Mouse (Mus musculus) embryonic facial prominence, embryonic 12.5 days (tissue): ENCODE measurements around the gene Peli1. TPM values are rescaled to one million over a fixed set of nuclear protein-coding genes. Genes with fewer than 3 reads are reported as not detected.

Source experiments
- ATAC-seq: fragments of 200-750 bp; cut with Nextera tagmentation; 2 replicates; pipeline ENCODE4 v1.8.0; 2017; ENCODE audit not compliant: insufficient number of reproducible peaks, insufficient read depth, low FRiP score, low TSS enrichment
- H3K27ac ChIP-seq: fragments of 300-500 bp; sonication (generic); 2 replicates; pipeline ENCODE4 v1.5.1; 2016; ENCODE audit warnings: mild to moderate bottlenecking
- H3K27me3 ChIP-seq: fragments of 300-500 bp; sonication (generic); 2 replicates; pipeline ENCODE4 v1.6.1; 2016; ENCODE audit warnings: mild to moderate bottlenecking, moderate library complexity
- H3K36me3 ChIP-seq: fragments of 300-500 bp; sonication (generic); 2 replicates; pipeline ENCODE4 v1.6.1; 2016; ENCODE audit warnings: mild to moderate bottlenecking
- H3K4me1 ChIP-seq: fragments of 300-500 bp; sonication (generic); 2 replicates; pipeline ENCODE4 v1.6.1; 2016
- H3K4me2 ChIP-seq: fragments of 300-500 bp; sonication (generic); replicated peaks from 2 replicates; pipeline ENCODE4 v1.6.1; 2016; ENCODE audit warnings: mild to moderate bottlenecking, moderate library complexity
- H3K4me3 ChIP-seq: fragments of 300-500 bp; sonication (generic); 2 replicates; pipeline ENCODE4 v1.5.1; 2016; ENCODE audit warnings: mild to moderate bottlenecking
- H3K9ac ChIP-seq: fragments of 300-500 bp; sonication (generic); 2 replicates; pipeline ENCODE4 v1.6.1; 2016; ENCODE audit warnings: mild to moderate bottlenecking, moderate library complexity
- H3K9me3 ChIP-seq: fragments of 300-500 bp; sonication (generic); 2 replicates; pipeline ENCODE4 v1.6.1; 2016; ENCODE audit warnings: mild to moderate bottlenecking, moderate library complexity
- WGBS: fragments of 180-500 bp; shearing (Covaris S2); methylation state at CpG from one replicate; pipeline ENCODE4 v1.1.7; 2016; 5-methylcytosine and 5-hydroxymethylcytosine counted together
- polyA plus RNA-seq: library from polyadenylated mRNA; unstranded; fragments of >200 nt; fragmentation: Nextera tagmentation; extraction: Ambion mirVana; gene quantifications from 2 replicates; pipeline ENCODE4 v1.2.1, GENCODE M21; 2016

Gene Peli1
- polyA plus RNA-seq, 1 experiment from 2014 or later, result 65.5 TPM

DNA sequence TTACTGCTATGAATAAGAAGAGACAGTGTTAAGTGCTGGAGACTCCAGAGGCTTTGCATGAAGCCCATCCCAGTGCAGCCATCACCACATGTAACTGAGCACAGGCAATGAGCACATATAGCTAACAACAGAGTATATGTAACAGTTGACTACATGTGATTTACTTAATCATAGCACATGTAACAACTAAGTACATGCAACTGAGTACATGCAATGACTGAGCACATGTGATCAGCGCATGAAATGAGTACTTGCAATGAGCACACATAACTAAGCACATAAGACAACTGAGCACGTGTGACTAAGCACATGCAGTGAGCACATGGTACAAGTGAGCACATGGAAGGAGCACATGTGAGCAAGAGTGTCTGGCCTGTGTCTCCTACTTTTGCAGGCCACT, 29.0 kb upstream of the Peli1 start:
- ATAC-seq, result no peak
- H3K4me1 ChIP-seq, result no peaks in the 10 kb centered on the region
- 90% methylated on average over 2 of the region's 2 CpGs for WGBS
- H3K36me3 ChIP-seq, result no peaks in the 10 kb centered on the region
- H3K27ac ChIP-seq, result no peak overlapping the region
- no peaks in the 10 kb centered on the region for H3K9me3 ChIP-seq
- H3K4me2 ChIP-seq, result no peak overlapping the region
- H3K27me3 ChIP-seq, result no peaks in the 10 kb centered on the region
- H3K9ac ChIP-seq, result no peak overlapping the region
- H3K4me3 ChIP-seq, result no peak overlapping the region

- WGBS, result 84% methylated on average over 3 of the region's 3 CpGs
- Histone ChIP-seq H3K36me3 (no peaks in the 10 kb centered on the region), H3K27ac (no peak overlapping the region), H3K9ac (no peak overlapping the region), H3K4me3 (no peak overlapping the region), H3K27me3 (no peaks in the 10 kb centered on the region), H3K4me2 (no peak overlapping the region), H3K9me3 (no peaks in the 10 kb centered on the region), H3K4me1 (no peaks in the 10 kb centered on the region)
- ATAC-seq, result no peak
Measured at GRCm38 (mm10) chr11:21063271-21063670, 27.8 kb upstream of the Peli1 start.

DNA sequence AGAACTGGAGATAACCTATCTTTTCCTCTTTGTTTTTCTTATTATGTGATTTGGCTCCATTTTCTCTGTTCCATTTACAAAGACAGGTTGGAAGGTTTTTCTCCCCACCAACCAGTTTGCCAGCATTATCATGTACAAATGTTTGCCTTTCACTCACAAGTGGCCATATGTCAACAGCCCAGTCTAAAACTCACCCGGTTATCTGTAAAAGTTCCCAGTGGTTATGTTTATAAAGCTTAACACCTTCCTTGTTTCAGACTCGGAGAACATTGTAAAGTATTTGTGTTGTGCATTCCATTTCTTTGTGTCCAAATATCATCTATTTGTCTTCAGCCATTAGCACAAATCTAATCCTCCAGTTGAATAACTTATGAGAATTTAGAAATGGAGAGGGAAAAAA, 11.7 kb upstream of the Peli1 start:
- Histone ChIP-seq H3K27ac (no peak overlapping the region), H3K36me3 (no peaks in the 10 kb centered on the region), H3K9ac (no peak overlapping the region), H3K4me1 (no peaks in the 10 kb centered on the region; the same call in 1 of the 2 replicates), H3K4me2 (no peak overlapping the region), H3K9me3 (no peaks in the 10 kb centered on the region), H3K27me3 (no peaks in the 10 kb centered on the region), H3K4me3 (no peak overlapping the region)
- WGBS, result 72% methylated on average over 2 of the region's 2 CpGs
- ATAC-seq, result no peak

DNA sequence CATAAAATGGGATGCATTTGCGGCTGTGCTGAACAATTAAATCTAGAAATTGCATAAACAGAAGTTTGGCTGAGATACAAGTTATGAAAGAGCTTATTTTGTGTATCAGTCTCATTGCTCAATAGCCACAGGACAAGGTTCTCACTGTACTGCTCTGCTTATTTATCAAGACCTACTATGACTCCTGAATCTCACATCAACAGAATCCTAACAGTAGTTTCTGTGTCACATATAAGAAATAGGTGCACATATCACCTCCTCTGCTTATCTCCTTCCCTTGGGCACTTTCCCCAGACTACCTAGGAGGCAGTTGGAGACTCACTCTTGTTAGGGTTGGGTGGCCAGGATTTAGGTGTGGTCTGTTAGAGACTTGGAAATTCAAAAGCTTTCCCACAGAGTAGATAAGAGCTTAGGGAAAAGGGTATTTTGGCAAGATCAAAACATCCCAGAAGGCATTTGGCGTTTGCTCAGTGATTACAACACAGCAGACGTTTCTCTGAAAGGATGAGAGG, 11.2 kb upstream of the Peli1 start:
- Histone ChIP-seq H3K27ac (no peak overlapping the region), H3K4me1 (no peaks in the 10 kb centered on the region; the same call in 1 of the 2 replicates), H3K36me3 (no peaks in the 10 kb centered on the region), H3K9ac (no peak overlapping the region), H3K9me3 (no peaks in the 10 kb centered on the region), H3K27me3 (no peaks in the 10 kb centered on the region), H3K4me3 (no peak overlapping the region), H3K4me2 (no peak overlapping the region)
- WGBS, result 68% methylated on average over 3 of the region's 3 CpGs
- ATAC-seq, result no peak

DNA sequence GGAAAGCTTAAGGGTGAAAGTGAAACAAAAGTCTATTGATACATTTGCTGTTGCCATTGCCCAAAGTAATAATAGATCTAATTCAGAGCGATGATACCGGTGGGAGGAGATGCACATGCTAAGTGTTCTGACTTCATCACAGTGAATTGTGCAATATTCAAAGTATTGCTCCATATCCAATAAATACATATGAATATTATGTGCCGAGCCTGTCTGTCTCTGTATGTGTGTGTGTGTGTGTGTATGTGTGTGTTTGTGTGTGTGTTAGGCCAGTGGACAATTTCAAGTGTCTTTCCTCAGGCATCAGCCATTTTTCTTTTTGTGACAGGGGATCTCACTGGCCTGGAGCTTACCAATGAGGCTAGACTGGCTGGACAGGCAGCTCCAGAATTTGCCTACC, 9.9 kb upstream of the Peli1 start:
- Histone ChIP-seq H3K4me2 (no peak overlapping the region), H3K9me3 (no peaks in the 10 kb centered on the region), H3K27me3 (no peaks in the 10 kb centered on the region), H3K4me3 (no peak overlapping the region), H3K27ac (no peak overlapping the region), H3K36me3 (no peaks in the 10 kb centered on the region), H3K4me1 (no peaks in the 10 kb centered on the region; the same call in 1 of the 2 replicates), H3K9ac (no peak overlapping the region)
- ATAC-seq, result no peak
- 80% methylated on average over 3 of the region's 3 CpGs for WGBS

DNA sequence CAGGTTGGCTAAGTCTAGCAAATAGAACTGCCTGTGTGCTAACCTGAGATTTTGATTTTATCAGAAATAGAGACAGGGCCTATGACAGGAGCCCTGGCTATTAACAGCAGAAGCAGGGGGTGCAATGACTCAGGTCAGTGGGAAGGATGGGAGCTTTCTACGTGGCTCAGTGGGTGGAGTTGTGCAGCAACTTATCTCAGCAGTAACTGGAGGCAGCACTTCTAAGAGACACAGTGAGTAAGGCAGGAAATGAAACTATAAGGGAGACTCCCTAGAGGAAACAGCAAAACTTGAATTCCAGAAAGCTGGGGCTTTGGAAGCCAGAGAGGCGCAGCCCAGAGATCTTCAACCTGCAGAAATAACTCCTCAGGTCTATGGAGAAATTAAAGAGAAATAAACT, 8.4 kb upstream of the Peli1 start:
- 41% methylated on average over 2 of the region's 2 CpGs for WGBS

GRCm38 (mm10) chr11:21088356-21088755, 2.7 kb upstream of the Peli1 start:
- no peak overlapping the region for H3K4me3 ChIP-seq
- H3K9me3 ChIP-seq, result no peaks in the 10 kb centered on the region
- H3K36me3 ChIP-seq, result no peaks in the 10 kb centered on the region
- H3K9ac ChIP-seq, result no peak overlapping the region
- no peak for ATAC-seq
- H3K27ac ChIP-seq, result no peak overlapping the region
- peaks cover 1% of the 10 kb centered on the region for H3K4me1 ChIP-seq
- 50% methylated on average over 2 of the region's 2 CpGs for WGBS
- H3K27me3 ChIP-seq, result no peaks in the 10 kb centered on the region
- no peak overlapping the region for H3K4me2 ChIP-seq

More for the DNA sequence above, 8.4 kb upstream of the Peli1 start:
- no peak overlapping the region for H3K4me2 ChIP-seq
- no peaks in the 10 kb centered on the region for H3K9me3 ChIP-seq
- H3K4me1 ChIP-seq, result no peaks in the 10 kb centered on the region; the same call in 1 of the 2 replicates
- H3K9ac ChIP-seq, result no peak overlapping the region
- no peaks in the 10 kb centered on the region for H3K36me3 ChIP-seq
- H3K4me3 ChIP-seq, result no peak overlapping the region
- no peaks in the 10 kb centered on the region for H3K27me3 ChIP-seq
- H3K27ac ChIP-seq, result no peak overlapping the region
- ATAC-seq, result no peak

DNA sequence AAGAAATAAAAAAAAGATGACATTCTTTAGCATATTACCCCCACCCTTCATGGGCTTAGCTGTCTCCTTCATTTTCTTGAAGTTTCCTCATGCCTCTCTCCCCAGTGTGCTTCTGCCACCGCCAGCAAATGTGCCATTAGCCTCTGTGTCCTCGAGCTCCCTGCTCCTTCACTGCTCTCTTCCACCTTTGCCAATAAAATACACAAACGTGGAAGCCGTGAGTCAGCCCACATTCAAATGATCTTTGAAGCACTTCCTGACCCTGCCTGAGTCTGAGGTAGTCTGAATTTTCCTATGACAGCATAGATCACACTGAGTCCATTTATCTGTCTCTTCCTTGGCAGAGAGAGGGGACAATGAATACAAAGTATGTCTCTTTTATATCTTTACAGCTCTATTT, 1.5 kb upstream of the Peli1 start:
- Histone ChIP-seq H3K9me3 (no peaks in the 10 kb centered on the region), H3K36me3 (no peaks in the 10 kb centered on the region), H3K4me1 (peaks cover 11% of the 10 kb centered on the region), H3K4me2 (no peak overlapping the region), H3K27me3 (no peaks in the 10 kb centered on the region), H3K27ac (no peak overlapping the region), H3K9ac (no peak overlapping the region), H3K4me3 (no peak overlapping the region)
- ATAC-seq, result no peak
- 58% methylated on average over 4 of the region's 4 CpGs for WGBS

DNA sequence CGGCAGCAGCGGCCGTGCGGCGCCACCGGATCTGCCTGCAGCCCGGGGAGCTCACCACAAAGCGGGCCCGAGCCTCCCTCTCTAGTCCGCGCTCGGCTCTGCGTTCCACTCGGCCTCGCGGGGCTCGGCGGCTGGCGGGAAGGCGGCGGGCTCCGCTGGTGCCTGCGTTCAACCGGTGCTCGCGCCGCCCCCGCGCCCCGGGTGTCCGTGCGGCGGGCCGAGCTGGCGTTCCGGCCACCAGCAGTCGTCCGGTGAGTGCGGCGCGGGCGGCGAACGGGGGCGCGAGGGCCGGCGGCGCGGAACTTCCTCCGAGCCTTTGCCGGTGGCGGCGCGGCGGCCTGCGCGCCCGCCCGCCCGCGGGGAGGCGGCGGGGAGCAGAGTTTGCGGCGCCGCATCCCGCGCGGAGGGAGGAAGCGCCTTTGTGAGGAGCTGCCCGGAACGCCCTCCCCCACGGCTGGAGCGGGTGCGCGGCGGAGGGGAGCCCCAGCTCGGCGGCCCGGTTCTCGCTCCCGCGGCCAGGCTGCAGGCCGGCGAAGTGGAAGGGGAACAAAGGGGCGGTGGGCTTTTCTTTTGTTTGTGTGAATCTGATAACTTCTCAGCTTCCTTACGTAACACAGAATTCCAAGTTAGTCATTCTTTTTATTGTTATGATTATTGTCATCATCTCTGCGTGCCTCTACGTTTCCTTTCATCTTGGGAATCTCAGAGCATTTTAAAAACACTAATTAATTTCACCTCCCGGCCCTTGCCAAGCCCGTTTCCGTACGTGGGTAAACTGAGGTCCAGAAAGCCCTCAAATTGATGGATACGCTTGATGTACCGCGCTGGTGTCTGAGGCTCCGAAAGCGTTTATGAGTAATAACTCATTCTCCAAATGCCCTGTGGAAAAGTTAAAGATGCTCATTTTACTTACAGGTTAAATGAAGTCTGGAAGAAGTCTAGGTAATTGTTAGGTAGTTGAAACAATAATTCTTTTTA, 626 bp downstream of the Peli1 start:
- ATAC-seq, result peak; percentile 70
- under 1% methylated on average over 91 of the region's 99 CpGs for WGBS
- H3K4me3 ChIP-seq, result peak overlapping the region; percentile 95

DNA sequence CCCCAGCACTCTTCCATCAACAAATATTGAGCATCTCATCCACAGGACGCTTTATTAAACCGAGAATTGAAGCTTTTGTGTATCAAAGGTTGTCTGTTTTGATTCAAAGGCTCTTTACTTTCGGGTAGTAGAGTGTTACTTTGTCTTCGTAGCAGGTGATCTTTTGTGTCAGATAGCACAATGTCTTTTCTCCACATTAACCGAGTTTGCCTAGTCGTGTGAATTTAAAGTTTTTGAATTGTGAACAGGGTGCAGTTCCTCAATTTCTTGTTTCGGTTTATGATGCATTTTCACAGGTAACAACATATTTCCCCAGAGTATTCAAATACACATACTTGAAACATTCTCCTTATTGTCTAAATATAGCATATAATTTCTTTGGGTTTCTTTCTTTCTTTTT, 1.5 kb downstream of the Peli1 start:
- 10% methylated on average over 7 of the region's 7 CpGs for WGBS
- no peak overlapping the region for H3K27ac ChIP-seq
- H3K4me1 ChIP-seq, result peaks cover 11% of the 10 kb centered on the region
- H3K4me3 ChIP-seq, result peak overlapping the region; percentile 95
- no peaks in the 10 kb centered on the region for H3K9me3 ChIP-seq
- no peaks in the 10 kb centered on the region for H3K36me3 ChIP-seq
- no peak for ATAC-seq
- peak overlapping the region; percentile 99 for H3K9ac ChIP-seq
- H3K4me2 ChIP-seq, result peak overlapping the region; percentile 61
- no peaks in the 10 kb centered on the region for H3K27me3 ChIP-seq

More for the DNA sequence above, 626 bp downstream of the Peli1 start:
- H3K36me3 ChIP-seq, result no peaks in the 10 kb centered on the region
- H3K4me1 ChIP-seq, result peaks cover 11% of the 10 kb centered on the region
- no peaks in the 10 kb centered on the region for H3K27me3 ChIP-seq
- peak overlapping the region; percentile 100 for H3K27ac ChIP-seq
- H3K9me3 ChIP-seq, result no peaks in the 10 kb centered on the region
- peak overlapping the region; percentile 99 for H3K9ac ChIP-seq
- peak overlapping the region; percentile 61 for H3K4me2 ChIP-seq

GRCm38 (mm10) chr11:21093081-21093815, 2.2 kb downstream of the Peli1 start:
- Histone ChIP-seq H3K4me3 (peak overlapping the region; percentile 13; the same call in 1 of the 2 replicates), H3K27me3 (no peaks in the 10 kb centered on the region), H3K4me1 (peaks cover 11% of the 10 kb centered on the region), H3K27ac (no peak overlapping the region), H3K4me2 (peak overlapping the region; percentile 48), H3K36me3 (no peaks in the 10 kb centered on the region), H3K9me3 (no peaks in the 10 kb centered on the region), H3K9ac (no peak overlapping the region)
- no peak for ATAC-seq
- WGBS, result 24% methylated on average over 3 of the region's 3 CpGs
